Mouse (Mus musculus): ENCODE results near the gene Cenpf. TPM values are rescaled to one million over a fixed set of nuclear protein-coding genes. Genes with fewer than 3 reads are reported as not detected.
A peak's percentile ranks its signal among the peaks of the same experiment; 100 is the strongest.

Cenpf gene
- polyA plus RNA-seq, 1 experiment from 2014 or later = 26.1 TPM

GRCm38 (mm10) chr1:189718600-189718999 is 30.7 kb upstream of the Cenpf start:
- no peak for ATAC-seq
- in situ Hi-C loops (cut with MboI; ENCODE audit: low pct_unique_long_range_greater_than_20kb) = no loop called here
- no peak for DNase-seq (ENCODE audit: low read depth, low spot score)
- ChIA-PET POLR2A (interaction anchor here (0.6 kb wide), 1 partner anchor 8 kb away, joined by 3 read pairs; no protein-coding TSS in a partner anchor), CTCF (interaction anchor here (0.7 to 1.5 kb wide), 2 partner anchors 8 to 58 kb away, joined by 3 read pairs; no protein-coding TSS in a partner anchor)
- H3K27me3 ChIP-seq = no peaks in the 10 kb centered on the region
- no peak for TF ChIP-seq CTCF (IDR thresholded peaks at IDR 0.05)

- H3K27me3 ChIP-seq = no peaks in the 10 kb centered on the region
These were observed 29.7 kb upstream of the Cenpf start for GRCm38 (mm10) chr1:189717546-189717945.

GRCm38 (mm10) chr1:189715915-189716797 is 28.3 kb upstream of the Cenpf start:
- peak; percentile 4 for TF ChIP-seq CTCF (IDR thresholded peaks at IDR 0.05)
- POLR2A ChIA-PET = interaction anchor here (1.1 to 1.3 kb wide), 3 partner anchors 9 to 40 kb away, joined by 3 to 4 read pairs (median 3); partner anchors contain the start of gene Ptpn14
- CTCF ChIA-PET = interaction anchor here (0.6 to 1.9 kb wide), 6 partner anchors 9 to 164 kb away, joined by 3 to 5 read pairs (median 3); no protein-coding TSS in a partner anchor
- peak; percentile 94 for ATAC-seq
- in situ Hi-C loops (cut with MboI; ENCODE audit: low pct_unique_long_range_greater_than_20kb) = no loop called here
- no peaks in the 10 kb centered on the region for H3K27me3 ChIP-seq
- peak; percentile 97 for DNase-seq (ENCODE audit: low read depth, low spot score)

More at GRCm38 (mm10) chr1:189717546-189717945, 29.7 kb upstream of the Cenpf start:
- CTCF ChIA-PET = interaction anchor here (1.5 kb wide), 1 partner anchor 9 kb away, joined by 3 read pairs; no protein-coding TSS in a partner anchor
- DNase-seq (ENCODE audit: low read depth, low spot score) = no peak
- TF ChIP-seq CTCF (IDR thresholded peaks at IDR 0.05) = no peak
- in situ Hi-C loops (cut with MboI; ENCODE audit: low pct_unique_long_range_greater_than_20kb) = no loop called here
- no peak for ATAC-seq
- POLR2A ChIA-PET = interaction anchor here (0.7 kb wide), 1 partner anchor 99 kb away, joined by 3 read pairs; no protein-coding TSS in a partner anchor

- ATAC-seq = no peak
- H3K27me3 ChIP-seq = no peaks in the 10 kb centered on the region
- CTCF ChIA-PET = interaction anchor here (1.0 to 1.5 kb wide), 4 partner anchors 10 to 170 kb away, joined by 3 to 4 read pairs (median 4); no protein-coding TSS in a partner anchor
- DNase-seq (ENCODE audit: low read depth, low spot score) = no peak
- POLR2A ChIA-PET = no interaction called here
- TF ChIP-seq CTCF (IDR thresholded peaks at IDR 0.05) = no peak
- in situ Hi-C loops (cut with MboI; ENCODE audit: low pct_unique_long_range_greater_than_20kb) = loop anchor here (5.0 kb wide), 1 partner anchor 163 kb away; no protein-coding TSS in a partner anchor
These were observed 21.1 kb upstream of the Cenpf start for GRCm38 (mm10) chr1:189709001-189709400.

GRCm38 (mm10) chr1:189707419-189707818 is 19.5 kb upstream of the Cenpf start:
- POLR2A ChIA-PET = interaction anchor here (0.7 to 0.9 kb wide), 2 partner anchors 8 to 21 kb away, joined by 4 to 5 read pairs; no protein-coding TSS in a partner anchor
- CTCF ChIA-PET = interaction anchor here (0.8 to 1.7 kb wide), 8 partner anchors 9 to 181 kb away, joined by 3 to 5 read pairs (median 4); no protein-coding TSS in a partner anchor
- ATAC-seq = peak; percentile 65
- no peaks in the 10 kb centered on the region for H3K27me3 ChIP-seq
- DNase-seq (ENCODE audit: low read depth, low spot score) = no peak
- TF ChIP-seq CTCF (IDR thresholded peaks at IDR 0.05) = no peak
- in situ Hi-C loops (cut with MboI; ENCODE audit: low pct_unique_long_range_greater_than_20kb) = loop anchor here (5.0 kb wide), 1 partner anchor 165 kb away; no protein-coding TSS in a partner anchor

GRCm38 (mm10) chr1:189707014-189707413 is 19.1 kb upstream of the Cenpf start:
- ChIA-PET CTCF (interaction anchor here (0.8 to 1.7 kb wide), 7 partner anchors 9 to 181 kb away, joined by 3 to 5 read pairs (median 4); no protein-coding TSS in a partner anchor), POLR2A (interaction anchor here (0.7 to 0.9 kb wide), 2 partner anchors 9 to 21 kb away, joined by 4 to 5 read pairs; no protein-coding TSS in a partner anchor)
- DNase-seq (ENCODE audit: low read depth, low spot score) (no peak), ATAC-seq (no peak)
- in situ Hi-C loops (cut with MboI; ENCODE audit: low pct_unique_long_range_greater_than_20kb) = loop anchor here (5.0 kb wide), 1 partner anchor 165 kb away; no protein-coding TSS in a partner anchor
- no peaks in the 10 kb centered on the region for H3K27me3 ChIP-seq
- TF ChIP-seq CTCF (IDR thresholded peaks at IDR 0.05) = no peak

- no peak for ATAC-seq
- in situ Hi-C loops (cut with MboI; ENCODE audit: low pct_unique_long_range_greater_than_20kb) = loop anchor here (5.0 kb wide), 1 partner anchor 166 kb away; no protein-coding TSS in a partner anchor
- no peak for DNase-seq (ENCODE audit: low read depth, low spot score)
These were observed 18.3 kb upstream of the Cenpf start for GRCm38 (mm10) chr1:189706040-189706645.

GRCm38 (mm10) chr1:189703591-189703990 is 15.7 kb upstream of the Cenpf start:
- in situ Hi-C loops (cut with MboI; ENCODE audit: low pct_unique_long_range_greater_than_20kb) = no loop called here
- ChIA-PET CTCF (interaction anchor here (0.9 to 3.3 kb wide), 8 partner anchors 24 to 180 kb away, joined by 3 to 10 read pairs (median 4); partner anchors contain the start of gene Ptpn14), POLR2A (no interaction called here)
- TF ChIP-seq CTCF (IDR thresholded peaks at IDR 0.05) = no peak
- no peak for DNase-seq (ENCODE audit: low read depth, low spot score)
- no peaks in the 10 kb centered on the region for H3K27me3 ChIP-seq
- ATAC-seq = no peak

More at GRCm38 (mm10) chr1:189706040-189706645, 18.3 kb upstream of the Cenpf start:
- ChIA-PET CTCF (interaction anchor here (1.7 kb wide), 1 partner anchor 182 kb away, joined by 4 read pairs; no protein-coding TSS in a partner anchor), POLR2A (no interaction called here)
- TF ChIP-seq CTCF (IDR thresholded peaks at IDR 0.05) = no peak
- H3K27me3 ChIP-seq = no peaks in the 10 kb centered on the region

GRCm38 (mm10) chr1:189703156-189703555 is 15.3 kb upstream of the Cenpf start:
- CTCF ChIA-PET = interaction anchor here (1.0 to 3.3 kb wide), 5 partner anchors 24 to 177 kb away, joined by 3 to 10 read pairs (median 5); partner anchors contain the start of gene Ptpn14
- TF ChIP-seq CTCF (IDR thresholded peaks at IDR 0.05) = peak; percentile 69
- POLR2A ChIA-PET = interaction anchor here (0.6 kb wide), 1 partner anchor 70 kb away, joined by 3 read pairs; no protein-coding TSS in a partner anchor
- H3K27me3 ChIP-seq = no peaks in the 10 kb centered on the region
- ATAC-seq (no peak), DNase-seq (ENCODE audit: low read depth, low spot score) (no peak)
- in situ Hi-C loops (cut with MboI; ENCODE audit: low pct_unique_long_range_greater_than_20kb) = no loop called here

- in situ Hi-C loops (cut with MboI; ENCODE audit: low pct_unique_long_range_greater_than_20kb) = no loop called here
- H3K27me3 ChIP-seq = no peaks in the 10 kb centered on the region
- ATAC-seq = peak; percentile 60
- POLR2A ChIA-PET = no interaction called here
- CTCF ChIA-PET = no interaction called here
- peak; percentile 81 for TF ChIP-seq CTCF (IDR thresholded peaks at IDR 0.05)
- no peak for DNase-seq (ENCODE audit: low read depth, low spot score)
These were observed 13.1 kb upstream of the Cenpf start for GRCm38 (mm10) chr1:189700990-189701389.
